Mouse (Mus musculus): ENCODE measurements around the gene Prex1.
A peak's percentile ranks its signal among the peaks of the same experiment; 100 is the strongest.

Prex1 gene

DNA sequence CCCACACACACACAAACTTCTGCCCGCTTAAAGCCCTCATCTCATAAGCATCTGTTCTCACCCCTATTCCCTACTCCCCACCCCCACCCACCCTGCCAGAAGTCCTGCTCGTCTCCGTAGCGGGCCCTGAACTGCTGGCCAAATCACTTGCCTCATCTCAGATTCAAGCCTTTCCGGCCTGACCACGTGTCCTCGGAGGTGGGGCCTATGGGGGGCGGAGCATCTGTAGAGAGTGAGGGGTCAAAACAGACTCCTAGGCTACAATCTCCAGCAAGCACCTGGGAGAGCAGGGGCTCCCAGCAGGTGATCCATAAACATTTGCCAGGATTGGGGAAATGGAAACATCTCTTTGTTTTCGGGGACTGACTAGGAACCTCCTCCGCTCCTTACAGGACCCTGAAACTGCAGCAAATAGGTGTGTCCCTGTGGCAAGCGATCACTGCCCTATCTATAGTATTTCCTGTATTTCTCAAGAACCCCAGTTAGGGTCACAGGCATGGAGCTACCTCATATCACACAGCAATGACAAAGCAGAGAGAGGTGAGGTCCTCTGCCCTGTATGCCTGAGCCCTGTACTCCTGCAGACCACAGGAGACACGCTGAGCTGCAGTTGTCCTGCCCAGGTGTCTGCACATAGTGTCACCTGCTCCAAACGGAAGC is 29.6 kb downstream of the Prex1 start:
- DNase-seq, result peak; percentile 93

DNA sequence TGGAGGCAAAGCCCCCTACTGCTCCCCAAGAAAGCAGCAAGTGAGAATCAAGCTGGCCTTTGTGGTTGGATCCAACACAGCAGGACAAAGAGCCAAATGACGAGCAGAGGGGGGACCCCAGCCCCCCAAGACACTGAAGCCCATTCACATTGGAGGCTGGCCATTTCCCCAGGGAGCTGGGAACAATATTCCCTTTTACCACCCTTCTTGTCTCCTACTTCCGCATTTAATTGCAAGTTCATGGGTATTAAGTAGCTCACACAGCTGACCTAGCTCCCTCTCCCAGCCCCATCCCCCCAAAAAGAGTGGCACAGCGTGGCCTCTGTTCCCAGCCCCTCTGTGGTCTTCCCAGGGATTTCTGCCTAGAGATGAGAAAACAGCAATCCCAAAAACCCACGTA is 30.8 kb downstream of the Prex1 start:
- no peak for DNase-seq

DNA sequence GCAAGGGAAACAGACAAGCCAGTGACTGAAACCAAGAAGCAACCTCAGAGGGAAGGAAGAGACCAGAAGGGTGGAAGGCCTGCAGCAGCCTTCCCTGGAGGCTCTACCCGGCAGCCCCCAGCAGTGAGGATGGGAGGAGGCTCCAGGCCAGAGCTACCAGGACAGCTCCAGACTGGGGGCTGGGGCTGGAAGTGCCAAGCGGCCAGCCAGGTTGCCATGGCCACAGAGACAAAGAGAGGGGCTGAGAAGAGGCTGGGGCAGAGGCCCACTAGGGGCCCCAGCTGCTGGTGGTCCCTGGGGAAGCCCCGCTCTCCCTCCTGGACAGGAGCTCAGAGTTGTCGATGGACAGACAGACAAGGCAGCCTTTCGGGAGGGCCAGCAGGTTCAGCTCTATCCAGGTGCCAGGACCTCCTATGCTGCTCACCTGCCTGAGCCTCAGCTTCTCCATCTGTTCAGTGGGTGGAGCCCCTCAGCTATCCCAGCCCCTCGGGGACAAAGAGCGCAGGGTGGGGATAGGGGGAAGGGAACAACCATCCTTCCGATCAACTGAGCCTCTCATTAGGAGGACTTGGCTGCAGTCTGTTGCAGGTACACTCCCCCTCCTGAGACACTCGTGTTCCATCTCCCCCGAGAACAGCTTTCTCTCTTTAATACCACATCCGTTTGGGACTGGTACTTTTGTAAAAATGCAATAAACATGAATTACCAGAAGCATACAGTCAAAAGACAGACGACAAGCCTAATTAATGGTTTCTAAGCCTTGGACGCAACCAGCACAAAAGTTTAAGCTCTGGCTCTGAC is 34.5 kb downstream of the Prex1 start:
- no peak for DNase-seq

DNA sequence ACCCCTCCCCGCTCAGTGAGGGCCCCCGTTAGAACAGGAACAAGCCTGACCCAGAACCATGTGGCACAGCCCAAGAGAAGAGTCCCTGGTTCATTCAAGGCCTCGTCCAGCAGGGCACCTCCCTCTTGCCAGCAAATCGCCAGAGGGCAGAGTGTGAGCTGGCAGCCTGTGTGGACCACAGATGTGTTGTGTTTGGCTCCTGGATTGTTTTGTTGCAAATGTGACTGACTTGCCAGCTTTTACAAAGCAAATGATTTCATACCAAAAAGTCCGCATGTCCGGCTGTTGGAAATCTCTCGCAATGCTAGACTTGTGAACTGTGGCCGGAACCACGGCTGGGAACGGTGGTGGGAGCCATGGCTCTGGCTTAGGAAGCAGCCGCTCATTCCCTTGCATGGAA is 36.7 kb downstream of the Prex1 start:
- DNase-seq, result no peak

DNA sequence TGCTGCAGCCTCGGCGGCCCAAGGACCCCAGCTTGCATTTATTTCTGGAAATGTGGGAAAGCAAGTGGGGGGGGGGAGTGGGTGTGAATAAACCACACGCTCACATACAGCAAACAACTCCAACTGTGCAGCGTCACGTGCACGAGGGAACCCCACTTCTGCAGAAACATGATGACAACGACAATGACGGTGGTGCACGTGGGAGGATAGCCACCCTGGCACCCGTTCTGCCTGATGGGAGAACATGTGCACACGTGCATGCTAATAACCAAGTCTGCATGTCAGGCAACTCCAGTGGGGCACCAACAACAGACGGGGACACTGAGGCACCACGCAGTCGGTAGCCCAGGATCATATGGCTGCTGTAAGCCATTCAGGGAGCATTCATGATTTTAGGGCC is 37.1 kb downstream of the Prex1 start:
- no peak for DNase-seq

DNA sequence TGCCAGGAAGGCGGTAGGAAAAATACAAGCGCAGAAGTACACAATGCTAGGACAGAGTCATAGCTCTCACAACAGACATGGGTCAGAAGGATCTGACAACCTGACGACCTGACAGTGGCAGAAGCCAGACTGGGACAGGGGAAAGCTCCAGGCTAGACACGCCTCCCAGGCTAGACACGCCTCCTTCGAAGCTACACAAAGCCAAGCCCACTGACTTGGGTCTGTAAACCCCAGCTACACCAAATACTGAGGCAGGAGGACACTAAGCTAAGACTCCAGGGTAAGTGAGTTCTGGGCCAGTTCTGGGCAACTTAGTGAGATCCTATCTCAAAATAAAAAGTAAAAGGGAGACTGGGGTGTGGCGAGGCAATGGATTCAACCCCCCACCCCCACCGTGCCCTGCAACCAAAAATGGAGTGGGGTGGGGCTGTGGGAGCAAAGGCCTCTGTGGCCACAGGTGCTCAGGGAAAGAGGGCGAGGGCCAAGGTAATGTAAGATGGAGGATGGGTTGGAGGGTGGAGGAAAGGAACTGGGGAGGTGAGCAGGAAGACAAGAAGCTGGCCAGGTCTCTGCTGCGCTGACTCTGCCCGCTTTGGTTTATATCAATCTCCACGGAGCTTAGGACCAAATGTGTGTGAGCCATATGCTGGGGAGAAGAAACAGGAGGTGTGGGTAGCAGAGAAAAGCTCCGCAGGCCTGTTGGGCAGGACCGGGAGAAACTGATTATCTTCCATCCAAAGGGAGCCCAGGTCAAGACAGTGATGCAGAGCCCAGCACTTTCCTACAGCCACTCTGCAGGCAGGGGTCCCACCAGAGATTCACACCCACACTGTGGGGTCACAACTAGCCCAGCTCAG is 37.8 kb downstream of the Prex1 start:
- DNase-seq, result no peak

DNA sequence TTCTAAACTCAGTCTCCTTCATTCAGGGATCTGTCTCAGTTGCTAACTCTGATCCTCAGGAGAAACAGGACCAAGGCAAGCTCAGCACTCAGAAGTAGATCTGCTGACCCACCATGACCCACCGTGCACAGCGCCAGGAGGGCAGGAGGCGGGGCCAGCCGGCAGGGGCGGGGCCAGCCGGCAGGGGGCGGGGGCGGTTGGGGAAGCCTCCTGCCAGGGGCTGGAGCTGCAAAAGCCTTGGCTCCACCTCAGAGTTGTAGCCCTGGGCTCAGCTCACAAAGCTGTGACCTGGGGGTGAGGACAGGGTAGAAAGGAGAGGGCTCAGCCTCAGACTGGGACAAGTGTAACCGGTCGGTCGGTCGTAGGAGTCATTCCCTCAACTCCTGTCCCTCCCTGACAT is 38.9 kb downstream of the Prex1 start:
- no peak for DNase-seq

DNA sequence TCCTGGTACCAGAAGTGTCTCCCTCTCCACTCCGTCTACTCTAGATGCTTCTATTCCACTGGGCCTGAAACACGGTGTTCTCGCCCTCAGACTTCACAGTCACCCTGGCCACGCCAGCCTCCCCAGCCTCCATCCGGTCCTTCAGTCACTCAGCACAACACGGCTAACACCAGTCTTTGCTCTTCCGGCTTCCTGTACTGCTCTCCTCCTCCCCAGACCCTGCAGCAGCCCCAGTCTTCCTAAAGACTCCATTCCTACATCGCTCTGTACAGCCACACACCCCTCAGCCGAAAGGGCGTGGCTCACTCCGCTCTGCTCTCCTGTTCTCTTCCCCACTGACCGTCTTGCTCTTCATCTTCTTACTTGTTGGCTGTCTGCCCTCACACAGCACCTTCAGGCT is 39.7 kb downstream of the Prex1 start:
- no peak for DNase-seq

DNA sequence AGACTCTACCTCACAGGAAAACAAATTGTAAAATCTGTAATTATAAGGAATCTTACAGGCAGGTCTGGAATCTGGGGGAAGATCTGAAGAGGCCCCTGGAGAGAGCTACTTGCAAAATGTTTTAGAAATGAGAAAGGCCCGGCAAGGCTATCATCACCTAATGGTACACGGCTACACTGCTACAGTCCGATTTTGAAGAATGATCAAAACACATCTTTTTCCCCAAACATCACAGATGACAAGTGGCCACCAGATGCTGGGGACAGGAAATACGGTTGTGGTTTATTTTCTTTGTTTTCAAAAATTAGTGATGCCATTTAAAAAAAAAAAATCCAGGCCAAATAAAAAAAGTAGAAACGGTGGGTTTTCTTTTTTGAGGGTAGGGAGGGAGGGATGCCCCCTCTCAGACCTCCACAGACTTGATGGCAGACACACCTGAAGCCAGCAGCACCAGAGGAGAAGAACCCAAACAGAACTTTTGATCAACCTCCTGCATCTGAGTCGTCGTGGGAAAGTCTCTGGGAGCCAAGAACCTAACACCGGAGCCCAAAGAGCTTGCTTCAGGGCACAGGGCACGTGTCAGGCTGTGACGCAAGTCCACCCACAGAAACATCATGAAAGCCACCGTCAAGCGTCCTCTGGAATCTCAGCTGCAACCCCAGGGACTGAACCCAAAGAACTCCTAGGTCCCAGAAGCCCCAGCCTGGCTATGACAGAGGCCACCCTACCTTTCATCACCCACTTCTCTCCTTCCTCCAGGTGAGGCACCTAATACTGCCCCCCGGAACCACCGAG is 41.3 kb downstream of the Prex1 start:
- DNase-seq, result no peak

DNA sequence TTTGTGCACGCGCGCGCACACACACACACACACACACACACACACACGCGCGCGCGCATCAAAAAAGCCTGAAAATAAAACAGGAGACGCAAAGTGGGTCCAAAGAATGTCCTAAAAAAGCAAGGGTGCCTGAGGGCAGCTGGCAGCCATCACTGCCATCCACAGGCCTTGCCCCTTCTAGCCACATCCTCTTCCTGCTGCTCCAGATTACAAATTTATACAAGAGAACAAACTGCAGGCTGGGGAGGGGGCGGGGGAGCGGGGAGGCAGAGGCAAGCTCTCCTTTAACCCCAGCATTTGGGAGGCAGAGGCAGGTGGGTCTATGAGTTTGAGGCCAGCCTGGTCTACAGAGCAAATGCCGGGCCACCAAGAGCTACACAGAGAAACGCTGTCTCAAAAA is 42.0 kb downstream of the Prex1 start:
- no peak for DNase-seq

DNA sequence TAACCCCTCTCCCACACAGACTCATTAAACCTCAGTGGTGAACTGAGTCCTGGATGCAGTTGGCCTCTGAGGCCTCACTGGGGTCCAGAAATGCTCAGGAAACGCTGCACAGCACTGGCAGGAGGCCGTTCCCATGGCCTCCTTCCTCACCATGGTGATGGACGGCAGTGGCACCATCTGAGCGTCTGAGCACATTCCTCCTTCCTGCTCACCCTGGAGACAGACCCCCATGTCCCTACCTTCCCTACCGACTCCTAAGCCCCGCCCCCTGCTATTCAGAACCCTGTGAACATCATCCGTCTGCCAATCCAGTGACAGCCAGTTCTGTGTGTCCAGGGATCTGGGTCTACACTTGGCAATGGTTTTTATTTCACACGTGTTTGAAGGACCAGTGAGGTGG is 42.6 kb downstream of the Prex1 start:
- DNase-seq, result no peak

DNA sequence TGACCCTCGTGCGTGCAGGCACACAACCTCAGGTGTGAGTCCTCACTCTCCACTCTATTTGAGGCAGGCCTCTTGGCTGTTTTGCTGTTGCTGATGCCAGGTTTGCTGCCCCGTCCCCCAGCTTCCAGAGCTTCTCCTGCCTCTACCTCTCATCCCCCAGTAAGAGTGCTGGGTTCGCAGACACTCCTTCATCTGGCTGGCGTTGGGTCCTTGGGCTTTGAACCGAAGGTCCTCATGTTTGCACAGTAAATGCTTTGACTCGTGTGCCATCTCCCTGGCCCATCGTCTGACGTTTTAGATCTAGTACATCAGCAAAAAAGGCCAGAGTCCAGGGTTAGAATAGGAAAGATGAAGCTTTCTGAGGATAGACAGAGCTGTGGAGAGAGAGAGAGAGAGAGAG is 43.7 kb downstream of the Prex1 start:
- no peak for DNase-seq

DNA sequence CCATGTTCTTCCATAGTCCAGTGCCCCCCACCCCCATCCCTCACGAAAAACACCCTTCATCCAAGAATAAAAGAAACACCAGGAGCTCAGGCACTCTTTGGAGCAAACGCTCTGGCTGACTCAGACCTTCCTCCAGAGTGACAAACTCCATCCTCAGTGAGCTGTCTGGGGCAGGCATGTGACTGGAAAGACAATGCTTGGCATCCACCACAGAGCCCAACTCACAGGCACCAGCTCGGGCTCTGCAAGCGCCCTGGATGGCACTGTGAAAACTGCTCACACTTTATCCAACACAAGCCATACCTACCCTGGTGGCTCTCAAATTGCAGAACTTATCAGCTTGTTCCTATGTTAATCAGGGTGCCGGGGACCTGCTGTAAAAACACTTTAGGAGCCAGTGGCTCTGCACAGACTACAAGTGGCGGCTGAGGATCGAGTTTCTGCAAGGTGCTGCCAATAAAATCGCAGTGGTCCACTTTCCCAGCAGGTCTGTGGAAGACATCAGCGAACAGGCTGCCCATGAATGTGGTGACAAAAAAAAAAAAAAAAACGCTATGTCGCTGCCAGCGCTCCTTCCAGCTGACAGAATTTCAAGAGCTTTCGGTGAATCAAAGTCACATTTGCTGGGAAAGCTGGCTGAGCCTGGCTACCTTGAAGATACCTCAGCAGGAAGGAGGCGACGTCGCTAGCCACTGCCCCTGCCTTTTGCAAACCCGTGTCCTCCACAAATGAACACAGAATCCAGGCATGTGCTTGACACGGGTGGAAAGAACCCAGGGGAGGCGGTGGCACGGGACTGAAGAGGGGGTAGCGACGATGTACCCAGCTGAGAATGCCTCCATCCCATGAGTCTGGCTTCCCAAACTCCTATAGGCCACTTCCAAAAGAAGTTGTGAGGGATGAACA is 45.6 kb downstream of the Prex1 start:
- DNase-seq, result no peak

DNA sequence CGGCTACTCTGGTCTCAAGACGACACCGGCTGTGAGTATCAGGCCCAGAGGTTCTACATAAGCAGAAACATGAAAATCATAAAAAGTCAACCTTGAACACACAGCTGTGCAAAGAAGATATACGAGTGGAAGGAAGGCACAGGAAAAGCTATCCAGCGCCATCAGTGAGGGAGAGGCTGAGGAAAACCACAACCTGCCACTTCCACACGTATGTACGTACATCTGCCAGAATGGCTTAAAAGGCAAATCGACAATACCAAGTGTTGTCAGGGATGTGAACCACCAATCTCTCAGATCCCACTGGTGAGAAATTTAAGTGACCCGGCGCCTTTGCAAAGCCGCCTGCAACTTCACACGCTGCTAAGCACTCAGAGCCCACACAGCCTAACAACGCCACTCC is 47.5 kb downstream of the Prex1 start:
- no peak for DNase-seq

DNA sequence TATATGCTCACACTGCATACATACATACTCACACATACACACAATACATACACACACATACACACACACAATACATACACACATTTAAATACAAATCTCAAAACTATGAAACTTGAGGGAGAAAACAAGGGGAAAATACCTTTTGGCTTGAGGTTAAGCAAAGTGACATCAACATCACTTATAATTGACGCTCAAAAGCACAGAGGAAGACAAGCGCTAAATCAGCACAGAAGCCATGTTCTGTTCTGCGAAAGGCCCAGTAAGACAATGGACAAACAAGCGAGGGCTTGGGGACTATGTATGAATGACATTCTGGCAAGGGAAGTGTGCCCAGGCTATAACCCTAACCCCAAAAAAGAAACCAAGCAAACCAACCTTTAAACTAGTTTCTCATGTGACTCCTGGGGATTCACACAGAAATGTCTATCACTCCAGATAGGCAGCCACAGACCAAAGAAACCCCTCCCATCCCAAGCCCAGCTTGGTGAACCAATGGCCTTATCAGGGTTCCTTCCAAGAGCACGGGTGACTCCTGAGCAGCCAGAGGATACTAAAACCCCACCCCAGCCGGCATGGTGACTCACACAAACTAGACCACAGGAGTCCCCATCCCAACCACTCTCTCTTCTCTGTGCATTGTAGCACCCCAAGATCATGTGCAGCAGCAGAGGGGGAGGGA is 48.2 kb downstream of the Prex1 start:
- DNase-seq, result no peak

DNA sequence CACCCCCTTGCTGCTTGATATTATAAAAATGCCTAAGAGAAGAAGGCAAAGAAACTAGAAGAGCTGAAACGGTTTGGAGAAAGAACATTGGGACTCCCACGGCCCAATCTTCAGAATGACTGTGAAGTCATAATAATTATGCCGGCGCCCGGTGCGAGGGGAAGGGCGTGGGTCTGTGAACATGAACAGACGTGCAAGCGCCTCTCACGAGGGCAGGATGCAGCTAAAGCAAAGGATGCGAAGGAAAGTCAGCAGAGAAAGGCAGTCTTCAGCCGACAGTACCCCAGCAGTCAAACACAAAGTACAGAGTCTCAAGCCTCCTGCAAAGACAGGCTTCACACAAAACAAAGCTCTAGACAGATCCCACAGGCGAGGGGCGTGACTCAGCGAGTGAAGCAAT is 49.1 kb downstream of the Prex1 start:
- no peak for DNase-seq

DNA sequence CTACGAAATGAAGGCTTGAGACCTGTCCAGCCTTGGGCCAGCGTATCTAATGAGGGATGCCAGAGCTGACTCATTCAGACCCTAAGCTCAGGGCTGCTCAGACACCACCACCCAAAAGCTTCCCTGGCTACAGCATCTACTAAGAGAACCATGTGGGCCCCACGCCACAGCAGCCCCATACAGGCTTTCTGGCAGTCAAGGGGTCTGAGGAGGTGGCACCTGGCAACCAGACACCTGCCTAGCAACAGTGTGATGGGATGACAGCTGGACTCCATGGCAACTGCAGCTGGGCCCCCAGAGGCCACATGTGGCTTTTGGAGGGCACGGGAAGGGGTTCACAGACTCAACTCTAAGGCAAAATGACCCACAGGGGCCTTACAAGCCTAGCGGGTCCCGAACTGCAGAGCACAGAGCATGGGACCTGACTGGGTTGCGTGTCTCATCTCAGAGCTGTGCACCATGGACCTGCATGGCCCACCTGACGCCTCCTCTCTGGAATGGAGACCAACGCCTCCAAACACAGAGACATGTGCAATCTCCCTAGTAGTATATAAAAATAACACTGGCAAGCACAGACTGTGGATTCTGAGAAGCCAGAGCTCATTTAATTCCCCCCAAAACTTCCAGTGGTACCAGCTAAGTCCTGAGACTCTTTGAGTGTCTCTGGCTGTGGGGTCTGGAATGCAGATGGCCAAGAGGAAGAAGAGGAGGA is 50.2 kb downstream of the Prex1 start:
- DNase-seq, result no peak

DNA sequence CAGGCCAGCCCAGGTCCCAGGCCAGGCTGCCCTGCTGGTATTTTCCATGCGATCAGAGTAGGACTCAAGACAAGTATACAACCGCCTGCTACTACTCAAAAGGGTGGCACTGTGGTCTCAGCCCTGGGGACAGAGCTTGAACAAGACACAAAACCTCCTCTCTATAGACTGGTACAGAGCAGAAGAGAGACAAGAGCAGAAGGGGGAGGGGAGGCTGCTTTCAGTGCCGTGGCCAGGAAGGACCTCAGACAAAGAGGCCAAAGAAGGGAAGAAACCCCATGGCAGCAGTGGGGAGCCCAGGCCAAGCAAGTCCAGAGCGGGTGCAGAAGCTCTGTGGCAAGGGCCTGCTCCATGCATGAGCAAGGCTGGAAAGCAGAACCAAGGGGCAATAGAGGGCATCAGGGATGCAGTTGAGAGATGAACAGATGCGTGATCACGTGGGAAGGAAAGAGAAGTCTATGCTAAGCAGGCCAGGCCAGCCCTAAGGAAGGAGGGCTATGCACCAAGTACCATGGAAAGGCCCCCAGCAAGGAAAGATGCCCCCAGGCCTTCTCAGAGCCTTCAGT is 51.0 kb downstream of the Prex1 start:
- DNase-seq, result no peak

DNA sequence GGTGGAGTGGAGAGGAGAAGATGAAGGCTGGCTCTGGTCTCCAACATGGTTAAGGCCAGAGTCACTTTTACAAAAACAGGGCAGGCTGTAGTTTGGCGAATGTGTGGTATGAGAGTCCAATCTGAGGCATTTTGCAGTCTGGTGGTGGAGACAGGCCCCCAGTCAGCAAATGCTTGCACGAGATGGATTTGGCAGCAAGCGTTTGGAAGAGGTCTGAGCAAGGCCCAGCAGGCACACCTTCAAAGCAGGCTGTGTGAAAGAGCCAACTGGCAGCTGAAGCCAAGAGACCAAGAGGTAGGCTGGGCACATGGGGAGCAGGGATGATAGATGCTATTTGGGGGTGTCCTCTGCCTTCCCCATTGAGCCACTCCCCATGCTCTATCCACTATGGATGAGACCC is 51.7 kb downstream of the Prex1 start:
- no peak for DNase-seq

DNA sequence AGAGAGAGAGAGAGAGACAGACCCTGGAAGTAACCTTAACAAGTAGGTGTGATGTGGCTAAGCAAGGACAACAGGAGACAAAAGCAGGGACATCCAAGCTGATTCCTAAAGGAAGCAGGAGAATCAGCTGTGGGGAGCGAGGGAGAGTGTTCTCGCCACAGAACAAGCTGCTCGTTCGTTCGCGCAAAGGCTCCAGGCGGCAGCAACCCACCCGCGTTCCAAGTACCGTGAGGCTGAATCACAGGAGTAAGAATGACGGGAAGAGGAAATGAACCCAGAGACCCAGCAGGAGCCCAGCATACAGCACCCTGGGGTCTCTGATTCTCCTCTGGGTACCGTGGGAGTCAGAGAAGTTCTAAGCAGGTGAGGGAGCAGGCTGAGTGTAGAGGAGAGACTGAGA is 52.1 kb downstream of the Prex1 start:
- DNase-seq, result no peak
